Mouse (Mus musculus) kidney, adult 2 months (tissue): ENCODE measurements at regions not wholly inside any gene's neighbourhood (a gene's known extent, or its start where the extent isn't known, plus 50 kb on each side); places are given as distances from the start of the nearest gene placed in this dataset.

ENCODE experiments used
- DNase-seq: peaks from one replicate; pipeline ENCODE4 v3.0.0; 2021
- H3K27ac ChIP-seq: fragments of 200-500 bp; 2 replicates; pipeline ENCODE4 v1.5.1; 2012; ENCODE audit warnings: low read depth, low read length, control low read depth, inconsistent platforms; ENCODE audit not compliant: insufficient read depth
- H3K27me3 ChIP-seq: fragments of 200-500 bp; replicated peaks from 2 replicates; pipeline ENCODE4 v1.6.1; 2012; ENCODE audit warnings: mild to moderate bottlenecking, moderate library complexity, low read length, inconsistent platforms; ENCODE audit not compliant: control insufficient read depth, insufficient read depth
- H3K36me3 ChIP-seq: fragments of 200-500 bp; 2 replicates; pipeline ENCODE4 v1.6.1; 2012; ENCODE audit warnings: mild to moderate bottlenecking, moderate library complexity, low read length, inconsistent platforms; ENCODE audit not compliant: control insufficient read depth, insufficient read depth
- H3K4me1 ChIP-seq: fragments of 200-500 bp; 2 replicates; pipeline ENCODE4 v1.6.1; 2011; ENCODE audit warnings: low read length; ENCODE audit not compliant: control insufficient read depth, insufficient read depth
- H3K4me3 ChIP-seq: fragments of 200-500 bp; 2 replicates; pipeline ENCODE4 v1.5.1; 2011; ENCODE audit warnings: mild to moderate bottlenecking, low read depth, low read length, control low read depth; ENCODE audit not compliant: insufficient read depth
- CTCF ChIP-seq: fragments of 200-500 bp; conservative IDR thresholded peaks from 2 replicates; pipeline ENCODE4 v1.5.1; 2011; ENCODE audit warnings: low read depth, mild to moderate bottlenecking, control low read depth, low read length, moderate library complexity, mixed read lengths; ENCODE audit not compliant: insufficient read depth, insufficient read length
- POLR2A ChIP-seq: fragments of 200-500 bp; IDR thresholded peaks from one replicate; pipeline ENCODE4 v1.6.1; 2011; ENCODE audit warnings: low read depth, low read length, control low read depth
- WGBS: fragments of 180-500 bp; shearing (Covaris S2); methylation state at CpG from one replicate; pipeline ENCODE4 v1.1.7; 2018; 5-methylcytosine and 5-hydroxymethylcytosine counted together

- TF ChIP-seq POLR2A (no peak), CTCF (no peak)
- 47% methylated on average over 5 of the region's 5 CpGs for WGBS
- Histone ChIP-seq H3K36me3 (no peaks in the 10 kb centered on the region), H3K27ac (no peak overlapping the region), H3K4me3 (no peak overlapping the region), H3K4me1 (no peaks in the 10 kb centered on the region), H3K27me3 (no peaks in the 10 kb centered on the region)
- no peak for DNase-seq
Observed at GRCm38 (mm10) chr5:47115882-47116281, 867.1 kb upstream of the Slit2 start.

GRCm38 (mm10) chr5:47095703-47096102, 887.2 kb upstream of the Slit2 start:
- Histone ChIP-seq H3K27me3 (no peaks in the 10 kb centered on the region), H3K4me3 (no peak overlapping the region), H3K4me1 (no peaks in the 10 kb centered on the region), H3K36me3 (no peaks in the 10 kb centered on the region), H3K27ac (no peak overlapping the region)
- TF ChIP-seq POLR2A, result no peak
- no peak for TF ChIP-seq CTCF
- DNase-seq, result no peak

DNA sequence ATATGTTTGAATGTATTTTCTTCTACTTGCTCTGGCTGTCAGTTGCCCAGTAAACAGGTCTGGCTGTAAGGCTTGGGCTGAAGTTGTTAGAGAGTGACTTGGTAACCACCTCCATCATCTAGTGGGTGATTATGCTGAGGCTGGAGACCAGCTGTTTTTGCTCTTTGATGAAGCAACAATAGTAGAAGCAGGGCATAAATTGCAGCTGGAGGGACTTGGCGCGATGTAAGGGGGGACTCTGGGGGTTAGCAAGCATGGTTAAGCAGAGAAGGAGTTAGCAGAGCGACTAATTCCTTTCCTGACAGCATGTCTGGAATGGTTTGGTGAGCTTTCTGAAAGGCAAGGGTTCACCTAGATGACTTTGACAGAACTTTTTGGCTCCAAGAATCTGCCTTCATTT, 930.0 kb upstream of the Slit2 start:
- Histone ChIP-seq H3K4me3 (no peak overlapping the region), H3K27ac (no peak overlapping the region), H3K27me3 (no peaks in the 10 kb centered on the region), H3K4me1 (no peaks in the 10 kb centered on the region), H3K36me3 (no peaks in the 10 kb centered on the region)
- TF ChIP-seq POLR2A, result no peak
- TF ChIP-seq CTCF, result no peak
- no peak for DNase-seq
- WGBS, result 21% methylated on average over 3 of the region's 3 CpGs

- TF ChIP-seq POLR2A (no peak), CTCF (no peak)
- no peaks in the 10 kb centered on the region for H3K4me1 ChIP-seq
- no peak overlapping the region for H3K27ac ChIP-seq
- no peak for DNase-seq
- no peaks in the 10 kb centered on the region; the same call in 1 of the 2 replicates for H3K27me3 ChIP-seq
- WGBS, result 13% methylated on average over 1 of the region's 1 CpGs
- no peaks in the 10 kb centered on the region for H3K36me3 ChIP-seq
- H3K4me3 ChIP-seq, result no peak overlapping the region
Observed at GRCm38 (mm10) chr5:47036752-47037151, 946.2 kb upstream of the Slit2 start.

DNA sequence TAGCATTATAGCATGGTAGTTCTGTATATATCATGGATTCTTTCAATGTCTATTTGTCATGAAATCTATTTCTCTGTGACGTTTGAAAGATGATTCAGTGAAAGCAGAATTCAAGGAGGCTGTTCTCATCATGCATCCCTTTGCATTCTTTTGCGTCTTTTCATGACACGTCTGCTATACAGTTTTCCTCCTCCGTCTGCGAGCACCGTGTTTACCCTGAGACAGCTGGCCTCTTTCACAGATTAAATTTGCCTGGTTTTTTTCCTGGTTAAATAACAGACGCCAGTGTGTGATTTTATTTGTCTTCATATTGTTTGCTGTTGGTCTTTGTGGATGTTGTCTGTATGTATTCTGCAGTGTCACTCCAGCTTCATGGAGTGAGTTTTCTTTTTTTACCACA, 948.9 kb upstream of the Slit2 start:
- H3K36me3 ChIP-seq, result no peaks in the 10 kb centered on the region
- 51% methylated on average over 7 of the region's 7 CpGs for WGBS
- no peak overlapping the region for H3K4me3 ChIP-seq
- no peaks in the 10 kb centered on the region for H3K4me1 ChIP-seq
- no peak for TF ChIP-seq CTCF
- no peak for TF ChIP-seq POLR2A
- H3K27me3 ChIP-seq, result no peaks in the 10 kb centered on the region; the same call in 1 of the 2 replicates
- no peak for DNase-seq
- H3K27ac ChIP-seq, result no peak overlapping the region

GRCm38 (mm10) chr5:47014351-47014750, 968.6 kb upstream of the Slit2 start:
- Histone ChIP-seq H3K4me1 (no peaks in the 10 kb centered on the region), H3K4me3 (no peak overlapping the region), H3K36me3 (no peaks in the 10 kb centered on the region), H3K27me3 (no peaks in the 10 kb centered on the region), H3K27ac (no peak overlapping the region)
- TF ChIP-seq POLR2A, result no peak
- TF ChIP-seq CTCF, result peak; percentile 57
- DNase-seq, result peak; percentile 40

- WGBS, result 71% methylated on average over 4 of the region's 4 CpGs
- H3K27me3 ChIP-seq, result no peaks in the 10 kb centered on the region
- no peaks in the 10 kb centered on the region for H3K36me3 ChIP-seq
- H3K4me1 ChIP-seq, result no peaks in the 10 kb centered on the region
- DNase-seq, result no peak
- no peak overlapping the region for H3K4me3 ChIP-seq
- H3K27ac ChIP-seq, result no peak overlapping the region
- TF ChIP-seq CTCF, result no peak
- TF ChIP-seq POLR2A, result no peak
Observed at GRCm38 (mm10) chr5:46992557-46992956, 990.4 kb upstream of the Slit2 start.

GRCm38 (mm10) chr5:46986519-46986918, 996.4 kb upstream of the Slit2 start:
- DNase-seq, result no peak
- H3K27ac ChIP-seq, result no peak overlapping the region
- whole genome bisulfite sequencing, result 85% methylated on average over 2 of the region's 2 CpGs
- H3K36me3 ChIP-seq, result no peaks in the 10 kb centered on the region
- TF ChIP-seq POLR2A (no peak), CTCF (no peak)
- no peaks in the 10 kb centered on the region for H3K27me3 ChIP-seq
- H3K4me1 ChIP-seq, result no peaks in the 10 kb centered on the region
- H3K4me3 ChIP-seq, result no peak overlapping the region

DNA sequence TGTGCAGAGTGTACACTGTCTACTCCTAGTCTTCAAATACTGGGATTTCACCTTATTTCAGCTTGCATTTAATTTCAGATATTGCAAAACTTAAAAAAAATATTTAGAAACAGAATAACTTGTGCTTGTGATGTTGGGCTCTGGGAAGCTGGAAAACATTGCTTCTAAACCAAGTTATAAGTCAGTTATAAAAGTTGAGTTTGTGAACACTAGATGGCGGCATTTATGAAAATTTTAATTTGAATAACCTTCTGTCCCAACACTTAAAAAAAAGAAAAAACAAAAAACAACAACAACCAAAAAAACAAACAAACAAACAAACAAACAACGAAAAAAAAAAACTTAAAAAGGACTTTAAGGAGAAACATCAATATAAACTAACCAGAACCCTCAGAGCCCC, 1002.6 kb upstream of the Slit2 start:
- Histone ChIP-seq H3K4me1 (no peaks in the 10 kb centered on the region), H3K27ac (no peak overlapping the region), H3K4me3 (no peak overlapping the region), H3K27me3 (no peaks in the 10 kb centered on the region), H3K36me3 (no peaks in the 10 kb centered on the region)
- DNase-seq, result no peak
- TF ChIP-seq POLR2A (no peak), CTCF (no peak)
- WGBS, result 79% methylated on average over 2 of the region's 2 CpGs
